8 mouse cellular contexts compared by ENCODE assay signal in the genomic region with DNA sequence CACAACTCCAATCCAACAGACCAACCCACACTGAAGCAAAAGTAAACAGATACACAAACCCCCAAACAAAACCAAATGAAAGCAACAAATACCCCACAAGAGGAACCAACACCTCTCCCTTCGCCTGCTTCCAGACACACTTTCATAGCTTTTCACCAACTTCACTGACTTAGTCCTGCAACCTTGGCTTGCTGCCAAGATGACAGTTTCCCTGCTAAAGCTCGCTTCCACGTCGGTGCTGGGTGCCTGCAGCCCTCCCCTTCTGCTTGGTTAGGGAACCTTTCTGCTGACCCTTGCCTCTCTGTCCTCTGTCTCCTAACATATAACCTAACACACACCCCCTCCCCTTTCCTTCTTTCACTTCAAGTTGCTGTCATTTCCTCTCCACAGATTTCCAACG. TPM values are rescaled to one million over a fixed set of nuclear protein-coding genes. Genes with fewer than 3 reads are reported as not detected.
DNase-seq lines count a peak whose midpoint lies in the region; ATAC-seq lines count a peak whose summit lies in the region.

No protein-coding gene starts in this region.

- peaks cover 7% of the 10 kb centered on the region; the same call in 1 of the 2 replicates for H3K4me1 ChIP-seq in neural tube, embryonic 11.5 days (ENCODE audit: control insufficient read depth, insufficient read depth, low read length)
- peaks cover 8% of the 10 kb centered on the region for H3K4me1 ChIP-seq in embryonic facial prominence, embryonic 14.5 days (ENCODE audit: control insufficient read depth, insufficient read depth, low read length)
- peaks cover 21% of the 10 kb centered on the region for H3K4me1 ChIP-seq in hindbrain, embryonic 15.5 days (replicated peaks)
- peaks cover 33% of the 10 kb centered on the region for H3K4me1 ChIP-seq in liver, embryonic 13.5 days (replicated peaks)
- H3K4me1 ChIP-seq in neural tube, embryonic 14.5 days (ENCODE audit: control insufficient read depth, insufficient read depth, low read length): peaks cover 13% of the 10 kb centered on the region

- no peak overlapping the region for H3K9ac ChIP-seq in neural tube, embryonic 11.5 days (ENCODE audit: low read length)
- H3K9ac ChIP-seq in embryonic facial prominence, embryonic 14.5 days (ENCODE audit: low read depth, low read length): peak overlapping the region; percentile 97
- 0 out of 2 replicates have a peak overlapping the region, but pooled peaks have one; percentile 92 for H3K9ac ChIP-seq in hindbrain, embryonic 15.5 days
- H3K9ac ChIP-seq in liver, embryonic 13.5 days: peak overlapping the region; percentile 97
- no peak overlapping the region for H3K9ac ChIP-seq in neural tube, embryonic 14.5 days (replicated peaks; ENCODE audit: low read depth, low read length)

- peak overlapping the region; percentile 99 for H3K4me3 ChIP-seq in neural tube, embryonic 11.5 days (ENCODE audit: low read depth, low read length)
- H3K4me3 ChIP-seq in embryonic facial prominence, embryonic 14.5 days (ENCODE audit: low read depth, low read length): peak overlapping the region; percentile 98
- H3K4me3 ChIP-seq in hindbrain, embryonic 15.5 days: peak overlapping the region; percentile 100
- H3K4me3 ChIP-seq in liver, embryonic 13.5 days (replicated peaks): peak overlapping the region; percentile 99
- H3K4me3 ChIP-seq in neural tube, embryonic 14.5 days (ENCODE audit: low read depth, low read length): peak overlapping the region; percentile 99; the same call in 1 of the 2 replicates

- no peak overlapping the region for H3K27ac ChIP-seq in neural tube, embryonic 11.5 days (ENCODE audit: low read depth, low read length)
- H3K27ac ChIP-seq in embryonic facial prominence, embryonic 14.5 days (replicated peaks; ENCODE audit: low read depth, low read length): no peak overlapping the region
- H3K27ac ChIP-seq in hindbrain, embryonic 15.5 days (replicated peaks): no peak overlapping the region
- H3K27ac ChIP-seq in liver, embryonic 13.5 days: peak overlapping the region; percentile 62
- no peak overlapping the region for H3K27ac ChIP-seq in neural tube, embryonic 14.5 days (ENCODE audit: low read depth, low read length)

- no peak for DNase-seq in neural tube, embryonic 11.5 days (ENCODE audit: low spot score)
- no peak for DNase-seq in neural tube, embryonic 10.5 days (ENCODE audit: extremely low spot score, low spot score)
- DNase-seq in adipocyte (ENCODE audit: low spot score): peak; percentile 70
- DNase-seq in embryonic facial prominence, embryonic 14.5 days (ENCODE audit: low spot score): peak; percentile 34
- peak; percentile 6 for DNase-seq in liver, embryonic 13.5 days
- no peak for DNase-seq in frontal cortex, postnatal 14 days (ENCODE audit: low spot score in 2 of 2)

- no peaks in the 10 kb centered on the region for H3K36me3 ChIP-seq in neural tube, embryonic 11.5 days (ENCODE audit: control insufficient read depth, insufficient read depth, low read length)
- H3K36me3 ChIP-seq in embryonic facial prominence, embryonic 14.5 days (ENCODE audit: control insufficient read depth, insufficient read depth, low read length): no peaks in the 10 kb centered on the region
- no peaks in the 10 kb centered on the region for H3K36me3 ChIP-seq in hindbrain, embryonic 15.5 days
- H3K36me3 ChIP-seq in liver, embryonic 13.5 days: no peaks in the 10 kb centered on the region
- H3K36me3 ChIP-seq in neural tube, embryonic 14.5 days (ENCODE audit: control insufficient read depth, insufficient read depth, low read length): no peaks in the 10 kb centered on the region

- no peaks in the 10 kb centered on the region for H3K9me3 ChIP-seq in neural tube, embryonic 11.5 days (ENCODE audit: control insufficient read depth, low read length)
- no peaks in the 10 kb centered on the region for H3K9me3 ChIP-seq in embryonic facial prominence, embryonic 14.5 days (ENCODE audit: control insufficient read depth, low read length)
- no peaks in the 10 kb centered on the region for H3K9me3 ChIP-seq in hindbrain, embryonic 15.5 days
- H3K9me3 ChIP-seq in liver, embryonic 13.5 days (replicated peaks): no peaks in the 10 kb centered on the region
- H3K9me3 ChIP-seq in neural tube, embryonic 14.5 days (ENCODE audit: control insufficient read depth, low read length): no peaks in the 10 kb centered on the region

- WGBS in neural tube, embryonic 11.5 days: 57% methylated on average over 5 of the region's 5 CpGs
- whole genome bisulfite sequencing in embryonic facial prominence, embryonic 14.5 days: 26% methylated on average over 5 of the region's 5 CpGs
- WGBS in hindbrain, embryonic 15.5 days: 32% methylated on average over 5 of the region's 5 CpGs
- 13% methylated on average over 5 of the region's 5 CpGs for WGBS in liver, embryonic 13.5 days (ENCODE audit: insufficient replicate concordance)
- 32% methylated on average over 5 of the region's 5 CpGs for WGBS in neural tube, embryonic 14.5 days

- H3K27me3 ChIP-seq in neural tube, embryonic 11.5 days (ENCODE audit: control insufficient read depth, insufficient read depth, low read length): no peaks in the 10 kb centered on the region
- H3K27me3 ChIP-seq in embryonic facial prominence, embryonic 14.5 days (replicated peaks; ENCODE audit: control insufficient read depth, insufficient read depth, low read length): no peaks in the 10 kb centered on the region
- H3K27me3 ChIP-seq in hindbrain, embryonic 15.5 days: no peaks in the 10 kb centered on the region
- H3K27me3 ChIP-seq in liver, embryonic 13.5 days: no peaks in the 10 kb centered on the region
- H3K27me3 ChIP-seq in neural tube, embryonic 14.5 days (ENCODE audit: control insufficient read depth, insufficient read depth, low read length): no peaks in the 10 kb centered on the region

- peak overlapping the region; percentile 80 for H3K4me2 ChIP-seq in neural tube, embryonic 11.5 days (ENCODE audit: low read depth)
- peak overlapping the region; percentile 86 for H3K4me2 ChIP-seq in embryonic facial prominence, embryonic 14.5 days (ENCODE audit: low read depth, low read length)
- H3K4me2 ChIP-seq in hindbrain, embryonic 15.5 days: peak overlapping the region; percentile 87
- H3K4me2 ChIP-seq in liver, embryonic 13.5 days: peak overlapping the region; percentile 81
- peak overlapping the region; percentile 71 for H3K4me2 ChIP-seq in neural tube, embryonic 14.5 days (ENCODE audit: low read depth, low read length)

- ATAC-seq in neural tube, embryonic 11.5 days (ENCODE audit: insufficient read depth, low FRiP score, low TSS enrichment): no peak
- ATAC-seq in embryonic facial prominence, embryonic 14.5 days (ENCODE audit: low read depth): no peak
- no peak for ATAC-seq in hindbrain, embryonic 15.5 days (ENCODE audit: low FRiP score, low read depth)
- no peak for ATAC-seq in liver, embryonic 13.5 days (ENCODE audit: low read depth)
- no peak for ATAC-seq in neural tube, embryonic 14.5 days (ENCODE audit: low read depth)

RNA-seq across cellular contexts. Expression of a gene that starts 1.4 kb away (rescaled TPM):
- 22.9 and 25.6 TPM in 2 replicates for polyA plus RNA-seq in neural tube, embryonic 11.5 days (2014; fragmentation: Nextera tagmentation; extraction: Ambion mirVana)
- 20.7 and 23.5 TPM in 2 replicates for polyA plus RNA-seq in embryonic facial prominence, embryonic 14.5 days (2014; fragmentation: Nextera tagmentation; extraction: Ambion mirVana)
- 26.6 and 27.6 TPM in 2 replicates for polyA plus RNA-seq in hindbrain, embryonic 15.5 days (2015; fragmentation: Nextera tagmentation; extraction: Ambion mirVana)
- polyA plus RNA-seq in liver, embryonic 13.5 days (2015; fragmentation: Nextera tagmentation; extraction: Ambion mirVana): 12.3 and 12.5 TPM in 2 replicates
- polyA plus RNA-seq in neural tube, embryonic 14.5 days (2014; fragmentation: Nextera tagmentation; extraction: Ambion mirVana): 33.8 and 35.3 TPM in 2 replicates

Comparison
In these comparisons a context has a peak if more than half of its experiments do, and no peak if none do; other contexts are left out.
1. DNase-seq: peak in adipocyte (single experiment), embryonic facial prominence, embryonic 14.5 days (single experiment) and liver, embryonic 13.5 days (single experiment); none in neural tube, embryonic 11.5 days (single experiment), neural tube, embryonic 10.5 days (single experiment) and frontal cortex, postnatal 14 days (0 of 2).
2. H3K9ac ChIP-seq: peak in embryonic facial prominence, embryonic 14.5 days (single experiment), hindbrain, embryonic 15.5 days (single experiment) and liver, embryonic 13.5 days (single experiment); none in neural tube, embryonic 11.5 days (single experiment) and neural tube, embryonic 14.5 days (single experiment).
3. Peak in every context shown above with its lines, with median percentiles within 50 percentile points of each other: H3K4me2 ChIP-seq and H3K4me3 ChIP-seq.